Mouse (Mus musculus): ENCODE measurements around the gene Btbd2. TPM values are rescaled to one million over a fixed set of nuclear protein-coding genes. Genes with fewer than 3 reads are reported as not detected.
"Not testable (repeated sequence)": the region's sequence is repeated elsewhere in the genome, so short reads cannot be mapped to it uniquely, and the experiment has no call there.

Gene Btbd2
- polyA plus RNA-seq, 1 experiment = 18.9 TPM

- H3K4me3 ChIP-seq (ENCODE audit: control insufficient read depth, low read depth, low read length) = no peak overlapping the region
- no peaks in the 10 kb centered on the region for H3K27me3 ChIP-seq (ENCODE audit: control insufficient read depth, insufficient read depth, low read length)
- peak; percentile 59; the same call in 1 of the 2 replicates for TF ChIP-seq CTCF (IDR thresholded peaks at IDR 0.05; ENCODE audit: control insufficient read depth, insufficient read depth, insufficient replicate concordance, low read depth, low read length)
- TF ChIP-seq POLR2A (IDR thresholded peaks at IDR 0.05; ENCODE audit: control insufficient read depth, low read depth, low read length) = no peak
- H3K27ac ChIP-seq (ENCODE audit: control insufficient read depth, insufficient read depth, low read depth, low read length) = no peak overlapping the region
- H3K36me3 ChIP-seq (ENCODE audit: control insufficient read depth, insufficient read depth, low read length) = no peaks in the 10 kb centered on the region; the same call in 1 of the 2 replicates
- no peaks in the 10 kb centered on the region for H3K4me1 ChIP-seq (ENCODE audit: control insufficient read depth, insufficient read depth, low read length)
Observed at GRCm38 (mm10) chr10:80611024-80611423, 45.8 kb downstream of the Btbd2 start.

GRCm38 (mm10) chr10:80610116-80610785, 46.6 kb downstream of the Btbd2 start:
- Histone ChIP-seq H3K4me3 (ENCODE audit: control insufficient read depth, low read depth, low read length) (no peak overlapping the region), H3K27ac (ENCODE audit: control insufficient read depth, insufficient read depth, low read depth, low read length) (no peak overlapping the region), H3K27me3 (ENCODE audit: control insufficient read depth, insufficient read depth, low read length) (no peaks in the 10 kb centered on the region), H3K36me3 (ENCODE audit: control insufficient read depth, insufficient read depth, low read length) (no peaks in the 10 kb centered on the region; the same call in 1 of the 2 replicates), H3K4me1 (ENCODE audit: control insufficient read depth, insufficient read depth, low read length) (no peaks in the 10 kb centered on the region)
- TF ChIP-seq POLR2A (IDR thresholded peaks at IDR 0.05; ENCODE audit: control insufficient read depth, low read depth, low read length) = no peak
- no peak for TF ChIP-seq CTCF (IDR thresholded peaks at IDR 0.05; ENCODE audit: control insufficient read depth, insufficient read depth, insufficient replicate concordance, low read depth, low read length)

GRCm38 (mm10) chr10:80609269-80609924, 47.5 kb downstream of the Btbd2 start:
- TF ChIP-seq POLR2A (IDR thresholded peaks at IDR 0.05; ENCODE audit: control insufficient read depth, low read depth, low read length) = no peak
- no peak for TF ChIP-seq CTCF (IDR thresholded peaks at IDR 0.05; ENCODE audit: control insufficient read depth, insufficient read depth, insufficient replicate concordance, low read depth, low read length)
- Histone ChIP-seq H3K4me1 (ENCODE audit: control insufficient read depth, insufficient read depth, low read length) (peaks cover 2% of the 10 kb centered on the region), H3K4me3 (ENCODE audit: control insufficient read depth, low read depth, low read length) (no peak overlapping the region), H3K27me3 (ENCODE audit: control insufficient read depth, insufficient read depth, low read length) (no peaks in the 10 kb centered on the region), H3K36me3 (ENCODE audit: control insufficient read depth, insufficient read depth, low read length) (no peaks in the 10 kb centered on the region; the same call in 1 of the 2 replicates), H3K27ac (ENCODE audit: control insufficient read depth, insufficient read depth, low read depth, low read length) (no peak overlapping the region)

DNA sequence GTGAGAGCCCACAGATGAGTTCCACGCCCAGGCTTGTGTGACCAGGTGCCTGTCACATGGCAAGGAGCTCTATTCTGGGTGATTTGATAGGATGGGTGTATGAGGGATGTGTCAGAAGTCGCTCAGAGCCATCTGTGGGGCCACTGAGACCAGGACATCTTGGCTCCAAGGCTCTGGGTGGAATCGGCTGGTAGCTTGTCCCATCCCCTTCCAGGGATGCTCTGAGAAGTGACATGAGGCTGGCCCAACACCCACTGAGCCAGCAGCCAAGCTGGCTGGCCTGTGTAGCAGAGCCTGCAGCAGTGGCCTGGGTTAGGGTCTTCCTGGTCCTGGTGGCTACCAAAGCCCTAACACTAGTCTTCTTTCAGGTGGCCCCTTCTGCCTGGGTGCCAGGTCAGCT, 48.4 kb downstream of the Btbd2 start:
- peaks cover 10% of the 10 kb centered on the region for H3K4me1 ChIP-seq (ENCODE audit: control insufficient read depth, insufficient read depth, low read length)
- no peaks in the 10 kb centered on the region; the same call in 1 of the 2 replicates for H3K36me3 ChIP-seq (ENCODE audit: control insufficient read depth, insufficient read depth, low read length)
- TF ChIP-seq CTCF (IDR thresholded peaks at IDR 0.05; ENCODE audit: control insufficient read depth, insufficient read depth, insufficient replicate concordance, low read depth, low read length) (no peak), POLR2A (IDR thresholded peaks at IDR 0.05; ENCODE audit: control insufficient read depth, low read depth, low read length) (no peak)
- no peak overlapping the region for H3K27ac ChIP-seq (ENCODE audit: control insufficient read depth, insufficient read depth, low read depth, low read length)
- H3K4me3 ChIP-seq (ENCODE audit: control insufficient read depth, low read depth, low read length) = no peak overlapping the region
- no peaks in the 10 kb centered on the region for H3K27me3 ChIP-seq (ENCODE audit: control insufficient read depth, insufficient read depth, low read length)

- Histone ChIP-seq H3K27ac (ENCODE audit: control insufficient read depth, insufficient read depth, low read depth, low read length) (no peak overlapping the region), H3K4me1 (ENCODE audit: control insufficient read depth, insufficient read depth, low read length) (peaks cover 12% of the 10 kb centered on the region), H3K4me3 (ENCODE audit: control insufficient read depth, low read depth, low read length) (no peak overlapping the region), H3K36me3 (ENCODE audit: control insufficient read depth, insufficient read depth, low read length) (no peaks in the 10 kb centered on the region; the same call in 1 of the 2 replicates), H3K27me3 (ENCODE audit: control insufficient read depth, insufficient read depth, low read length) (no peaks in the 10 kb centered on the region)
- TF ChIP-seq CTCF (IDR thresholded peaks at IDR 0.05; ENCODE audit: control insufficient read depth, insufficient read depth, insufficient replicate concordance, low read depth, low read length) (no peak), POLR2A (IDR thresholded peaks at IDR 0.05; ENCODE audit: control insufficient read depth, low read depth, low read length) (no peak)
Observed at GRCm38 (mm10) chr10:80606737-80607350, 50.0 kb downstream of the Btbd2 start.

GRCm38 (mm10) chr10:80606306-80606705, 50.6 kb downstream of the Btbd2 start:
- Histone ChIP-seq H3K27me3 (ENCODE audit: control insufficient read depth, insufficient read depth, low read length) (no peaks in the 10 kb centered on the region), H3K27ac (ENCODE audit: control insufficient read depth, insufficient read depth, low read depth, low read length) (no peak overlapping the region), H3K4me1 (ENCODE audit: control insufficient read depth, insufficient read depth, low read length) (peaks cover 12% of the 10 kb centered on the region), H3K4me3 (ENCODE audit: control insufficient read depth, low read depth, low read length) (no peak overlapping the region), H3K36me3 (ENCODE audit: control insufficient read depth, insufficient read depth, low read length) (no peaks in the 10 kb centered on the region; the same call in 1 of the 2 replicates)
- TF ChIP-seq CTCF (IDR thresholded peaks at IDR 0.05; ENCODE audit: control insufficient read depth, insufficient read depth, insufficient replicate concordance, low read depth, low read length) = no peak
- TF ChIP-seq POLR2A (IDR thresholded peaks at IDR 0.05; ENCODE audit: control insufficient read depth, low read depth, low read length) = no peak

DNA sequence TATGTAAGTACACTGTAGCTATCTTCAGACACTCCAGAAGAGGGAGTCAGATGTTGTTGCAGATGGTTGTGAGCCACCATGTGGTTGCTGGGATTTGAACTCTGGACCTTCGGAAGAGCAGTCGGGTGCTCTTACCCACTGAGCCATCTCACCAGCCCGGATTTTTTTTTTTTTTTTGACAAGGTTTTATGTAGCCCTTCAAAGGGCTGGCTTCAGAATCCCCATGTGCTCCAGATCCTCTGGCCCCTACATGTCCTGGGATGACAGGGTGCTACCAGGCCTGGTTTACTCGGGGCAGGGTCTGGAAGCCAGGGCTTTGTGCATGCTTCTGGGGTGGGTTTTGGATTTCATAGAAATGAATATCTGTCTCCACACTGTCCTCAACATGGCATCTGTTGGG, 51.1 kb downstream of the Btbd2 start, which contains the start of gene Gm49322:
Gene Gm49322 (plus strand): TSS at position 301 of the 400 bp plus-strand sequence.
- H3K4me3 ChIP-seq (ENCODE audit: control insufficient read depth, low read depth, low read length); H3K27me3 ChIP-seq (ENCODE audit: control insufficient read depth, insufficient read depth, low read length); H3K27ac ChIP-seq (ENCODE audit: control insufficient read depth, insufficient read depth, low read depth, low read length); H3K36me3 ChIP-seq (ENCODE audit: control insufficient read depth, insufficient read depth, low read length): not testable (repeated sequence)
- H3K4me1 ChIP-seq (ENCODE audit: control insufficient read depth, insufficient read depth, low read length) = peaks cover 12% of the 10 kb centered on the region

Data from testis, adult 2 months (tissue).